Mouse (Mus musculus): ENCODE results near the gene Thbs2.

The Thbs2 gene

DNA sequence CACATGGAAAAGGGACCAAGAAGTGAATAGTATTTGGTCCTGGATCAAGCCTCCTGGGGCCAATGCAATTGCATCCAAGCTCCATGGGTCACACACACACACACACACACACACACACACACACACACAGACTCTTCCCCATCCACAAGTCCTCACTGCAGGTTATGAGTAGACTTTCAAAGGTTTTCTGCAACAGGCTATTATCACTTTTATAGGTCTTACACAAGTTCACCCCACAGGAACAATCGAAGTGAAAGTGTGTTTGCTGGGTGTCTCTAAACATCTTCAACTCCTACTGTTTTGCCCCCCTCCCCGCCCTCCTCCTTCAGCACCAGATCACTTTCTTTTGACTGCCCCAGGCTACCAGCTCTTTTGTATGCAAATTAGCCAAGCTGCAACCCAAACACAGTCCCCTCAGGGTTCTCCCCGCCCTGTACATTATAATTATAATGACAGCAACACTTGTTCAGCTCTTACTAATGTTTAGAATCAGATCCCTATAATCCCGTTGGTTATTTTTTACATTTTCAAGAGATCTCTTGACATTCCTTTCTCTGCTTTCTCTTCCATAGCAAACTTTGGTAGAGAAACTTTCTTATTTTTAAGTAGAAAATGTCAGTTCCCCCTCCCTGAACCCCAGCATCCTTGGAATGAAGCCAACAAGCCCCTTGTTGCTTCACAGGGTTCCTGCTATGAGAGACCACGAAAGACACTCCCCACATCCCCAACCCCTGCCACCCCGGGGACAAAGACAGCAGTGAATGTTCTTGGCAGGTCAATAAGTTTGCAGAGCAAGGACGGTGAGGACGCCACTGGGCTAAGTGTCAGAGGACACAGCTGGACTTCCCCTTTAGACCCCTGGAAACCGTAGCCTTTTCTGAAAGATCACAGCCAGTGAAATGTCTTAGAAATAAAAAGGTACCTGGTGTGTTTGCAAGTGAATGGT lies 714 bp downstream of the Thbs2 start:
- no peak for DNase-seq

DNA sequence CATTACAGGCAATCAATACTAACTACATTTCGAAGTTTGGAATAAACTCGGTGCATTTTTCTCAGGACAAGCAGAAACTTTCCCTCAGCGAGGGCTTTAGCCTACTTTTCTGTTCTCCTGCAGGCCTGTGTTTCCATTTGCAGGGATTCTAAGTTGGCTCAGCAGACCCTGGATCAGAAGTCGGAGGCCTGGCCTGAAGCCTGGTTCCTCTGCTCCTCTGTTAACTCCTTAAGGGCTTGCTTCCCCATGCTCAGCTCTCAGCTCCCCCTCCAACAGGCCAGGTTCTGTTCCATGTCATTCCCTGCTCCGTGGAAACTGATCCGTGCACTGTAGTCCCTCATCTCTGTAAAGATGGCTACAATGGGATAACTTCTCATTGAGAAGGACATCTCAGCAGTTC lies 2.1 kb downstream of the Thbs2 start:
- no peak for DNase-seq

DNA sequence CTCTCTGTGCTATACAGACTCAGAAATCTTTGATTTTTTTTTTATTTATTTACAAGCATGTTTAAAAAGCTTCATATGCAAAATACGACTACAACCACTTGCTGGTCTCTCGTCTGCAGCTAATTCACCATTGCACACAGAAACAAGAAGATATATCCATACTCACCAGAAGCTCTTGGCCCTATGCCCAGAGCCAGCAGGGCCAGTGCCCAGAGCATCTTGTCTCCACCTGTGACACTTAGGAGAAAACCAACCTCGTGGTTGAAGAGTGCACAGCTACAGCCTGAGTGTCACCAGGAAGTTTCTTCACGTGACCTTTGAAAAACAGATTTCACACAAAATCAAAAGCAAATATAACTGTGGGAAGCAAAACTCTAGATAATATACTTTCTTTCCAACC lies 2.8 kb downstream of the Thbs2 start:
- no peak for DNase-seq

DNA sequence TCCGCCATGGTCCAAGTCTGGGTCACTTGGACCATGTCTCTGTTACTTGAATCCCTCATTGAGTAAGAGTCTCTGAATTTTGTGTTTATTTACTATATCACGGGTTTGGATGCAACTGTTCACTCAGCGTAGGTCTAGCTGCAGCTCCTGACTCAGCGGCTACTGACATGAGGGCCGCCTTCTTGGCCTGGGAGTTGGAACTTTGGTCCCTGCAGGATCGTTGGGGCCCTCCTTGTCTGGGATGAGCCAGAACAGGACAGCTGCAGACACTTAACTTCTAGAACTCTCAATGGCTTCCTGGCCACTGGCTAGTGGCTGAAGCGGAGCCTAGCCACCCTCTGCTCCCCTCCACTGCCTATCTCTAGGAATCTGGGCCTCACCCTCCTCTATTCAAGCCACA lies 11.2 kb downstream of the Thbs2 start:
- DNase-seq = no peak

DNA sequence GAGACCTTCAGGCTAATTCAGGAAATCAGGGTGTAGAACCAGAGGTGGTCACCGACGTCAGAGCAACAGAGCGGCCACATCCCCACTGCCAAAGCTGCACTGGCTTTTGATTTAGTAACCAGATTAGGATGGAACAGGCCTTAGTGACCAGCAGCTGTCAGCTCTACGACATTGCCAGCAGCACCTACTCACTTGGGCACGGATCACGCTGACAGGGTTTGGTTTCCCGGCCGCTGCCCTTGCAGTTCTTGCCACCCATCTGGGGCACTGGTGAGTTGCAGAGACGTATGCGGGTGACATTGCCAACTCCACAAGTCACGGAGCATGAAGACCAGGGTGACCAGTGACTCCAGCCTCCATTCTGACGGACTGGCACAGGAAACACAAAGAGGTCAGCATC lies 13.0 kb downstream of the Thbs2 start:
- DNase-seq = no peak

DNA sequence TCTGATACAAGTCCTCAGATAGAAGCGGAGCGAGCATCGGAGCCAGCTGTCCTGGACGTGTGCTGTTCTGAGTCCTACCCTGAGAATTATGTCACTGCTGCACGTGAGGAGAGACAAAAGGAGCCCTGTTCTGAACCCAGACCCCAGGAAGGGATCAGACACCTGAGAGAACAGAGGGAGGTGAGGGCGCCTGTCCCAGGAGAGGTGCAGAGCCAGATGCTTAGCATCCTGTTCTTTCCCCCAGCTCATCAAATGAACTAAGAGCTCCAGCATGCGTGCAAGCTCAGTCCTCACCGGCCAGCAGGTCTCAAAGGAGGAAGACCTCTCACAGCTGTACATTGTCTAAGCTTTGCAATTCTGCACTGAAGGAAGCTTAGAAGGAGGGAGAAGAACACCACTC lies 16.8 kb downstream of the Thbs2 start:
- no peak for DNase-seq

DNA sequence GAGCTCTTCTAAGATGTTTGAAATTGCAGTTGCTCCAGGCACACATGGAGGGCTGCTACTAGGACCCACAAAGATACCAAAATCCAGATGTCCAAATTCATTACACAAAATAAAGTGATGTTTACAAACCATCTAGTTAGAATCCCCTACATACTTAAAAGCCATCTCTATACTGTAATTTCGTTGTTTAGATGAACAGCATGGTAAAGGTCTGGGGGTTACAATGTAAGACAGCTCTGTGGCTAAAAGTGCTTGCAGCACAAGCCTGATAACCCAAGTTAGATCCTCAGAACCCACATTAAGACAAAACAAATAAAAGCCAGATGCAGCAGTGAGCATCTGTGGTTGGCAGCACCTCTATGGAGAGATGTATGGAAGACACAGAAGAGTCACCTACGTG lies 18.5 kb downstream of the Thbs2 start:
- no peak for DNase-seq

DNA sequence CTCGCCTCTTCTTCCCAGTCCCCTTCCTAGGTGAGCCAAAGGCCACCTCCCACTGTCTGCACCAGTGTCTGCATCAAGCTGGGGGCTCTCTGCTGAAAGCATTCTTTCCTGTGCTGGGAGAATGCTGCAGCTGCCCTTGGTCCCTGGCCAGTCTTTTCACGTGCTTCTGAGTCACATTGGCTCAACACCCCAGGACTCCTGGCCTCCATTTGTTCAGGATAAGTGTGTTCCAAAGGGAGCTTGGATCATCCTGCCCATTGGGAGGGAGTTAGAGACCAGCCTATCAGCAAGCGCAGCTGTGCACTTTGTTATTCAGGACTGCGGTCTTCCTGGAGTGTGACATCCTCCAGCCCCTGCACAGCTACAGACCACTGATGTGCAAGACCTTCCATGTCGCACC lies 21.6 kb downstream of the Thbs2 start:
- no peak for DNase-seq

DNA sequence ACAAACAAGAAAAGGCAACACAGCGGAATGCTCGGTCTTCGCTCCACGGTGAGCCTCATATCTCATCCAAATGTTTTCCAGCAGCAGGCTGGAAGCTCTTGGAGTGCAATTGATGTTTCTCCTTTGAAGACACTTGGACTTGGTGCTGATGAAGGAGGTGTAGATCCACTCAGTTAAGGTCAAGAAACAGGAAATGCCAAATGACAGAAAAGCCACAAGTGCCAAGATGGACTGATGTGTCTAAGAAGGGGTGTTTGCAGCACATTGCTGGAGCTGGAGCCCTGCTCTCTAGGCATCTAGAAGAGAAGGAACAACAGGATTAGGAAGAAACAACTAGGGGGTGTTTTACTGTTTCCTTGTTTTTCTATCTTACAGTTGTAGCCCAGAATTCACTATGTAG lies 26.8 kb downstream of the Thbs2 start:
- DNase-seq = no peak

DNA sequence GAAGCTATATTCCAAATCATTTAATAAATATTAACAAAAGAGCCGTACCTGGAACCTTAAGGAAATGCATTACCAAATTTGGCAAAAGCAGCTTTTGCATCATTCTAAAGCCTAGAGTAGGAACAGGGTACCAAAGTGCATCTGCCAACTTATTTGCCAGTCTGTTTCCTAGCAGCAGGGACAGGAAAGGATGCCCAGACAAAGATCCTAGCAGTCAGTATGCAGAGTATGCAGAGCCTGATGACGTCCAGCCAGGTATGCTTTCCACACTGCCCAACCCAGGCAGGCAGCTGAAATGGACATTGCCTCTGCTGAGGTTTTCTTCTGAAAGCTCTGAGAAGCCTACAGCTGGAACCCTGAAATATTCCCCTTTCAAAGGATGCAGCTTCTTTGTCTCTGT lies 27.6 kb downstream of the Thbs2 start:
- DNase-seq = no peak

DNA sequence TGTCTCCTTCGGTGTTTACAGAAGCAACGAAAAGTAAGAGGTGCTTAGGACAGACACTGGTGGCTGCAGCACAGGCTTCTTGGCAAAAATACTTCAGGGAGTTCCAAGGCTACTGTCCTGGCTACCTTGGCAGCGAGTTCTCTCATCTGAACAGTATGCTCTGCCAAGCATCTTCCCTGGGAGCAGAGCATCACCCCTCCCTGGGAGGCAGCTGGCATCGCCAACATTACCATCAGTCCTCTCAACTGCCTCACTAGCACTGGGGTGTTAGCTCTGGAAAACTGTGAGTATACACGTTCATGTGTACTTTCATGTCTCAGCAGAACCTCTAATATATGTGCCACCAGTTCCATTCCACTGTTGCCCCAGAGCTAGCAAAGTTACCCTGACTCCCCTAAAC lies 30.7 kb downstream of the Thbs2 start:
- no peak for DNase-seq

DNA sequence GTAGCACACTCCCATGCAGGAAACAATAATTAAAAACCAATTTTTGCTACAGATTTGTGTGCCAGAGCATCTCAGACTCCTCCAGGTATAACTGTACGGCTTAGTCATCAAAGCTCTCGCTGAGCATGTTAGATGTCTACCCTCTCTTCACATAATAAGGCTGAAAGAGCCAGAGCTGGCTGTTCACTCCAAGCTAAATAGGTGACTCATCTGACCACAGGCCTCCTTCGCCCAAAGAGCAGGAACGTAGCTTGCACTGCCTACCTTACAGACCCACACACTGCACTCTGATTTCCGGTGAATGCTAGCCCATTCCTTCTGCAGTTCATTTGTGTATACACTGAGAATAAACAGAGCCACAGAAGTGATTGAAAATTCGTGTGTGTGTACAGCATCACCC lies 31.6 kb downstream of the Thbs2 start:
- DNase-seq = no peak

DNA sequence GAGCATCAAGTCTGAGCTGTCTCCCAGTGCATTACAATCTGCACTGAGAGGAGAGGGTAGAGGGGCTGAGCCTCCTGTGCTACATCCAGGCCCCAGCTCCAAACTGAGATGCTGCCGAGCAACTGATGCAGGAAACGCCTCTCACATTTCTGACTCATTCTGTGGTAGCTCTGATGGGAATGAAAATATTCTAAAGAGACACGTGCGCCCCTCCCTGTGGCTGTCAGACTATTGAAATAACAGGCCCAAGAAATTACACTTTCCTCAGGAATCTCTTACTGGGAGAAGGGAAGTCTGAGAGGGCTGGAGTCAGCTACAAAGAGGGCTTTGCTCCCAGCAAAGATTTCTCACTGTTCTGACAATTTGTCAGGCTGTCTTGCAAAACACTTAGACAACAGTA lies 34.3 kb downstream of the Thbs2 start:
- DNase-seq = no peak

DNA sequence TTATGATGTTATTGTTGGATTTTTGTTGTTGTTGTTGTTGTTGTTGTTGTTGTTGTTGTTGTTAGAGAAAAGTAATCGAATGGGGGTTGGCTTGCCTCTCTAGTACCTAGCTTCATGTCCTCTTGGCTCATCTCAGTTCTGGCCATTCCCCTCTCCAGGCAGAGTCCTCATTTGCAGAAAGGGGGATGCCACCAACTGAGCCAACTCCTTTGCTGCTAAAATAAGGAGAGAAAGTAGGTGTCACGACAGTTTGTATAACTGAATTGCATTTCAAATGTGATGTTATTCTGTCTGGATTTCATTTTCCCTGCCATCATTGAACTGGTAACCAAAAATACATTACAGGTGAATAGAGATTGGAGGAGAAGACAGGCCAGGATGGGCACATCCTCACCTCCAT lies 35.9 kb downstream of the Thbs2 start:
- no peak for DNase-seq

DNA sequence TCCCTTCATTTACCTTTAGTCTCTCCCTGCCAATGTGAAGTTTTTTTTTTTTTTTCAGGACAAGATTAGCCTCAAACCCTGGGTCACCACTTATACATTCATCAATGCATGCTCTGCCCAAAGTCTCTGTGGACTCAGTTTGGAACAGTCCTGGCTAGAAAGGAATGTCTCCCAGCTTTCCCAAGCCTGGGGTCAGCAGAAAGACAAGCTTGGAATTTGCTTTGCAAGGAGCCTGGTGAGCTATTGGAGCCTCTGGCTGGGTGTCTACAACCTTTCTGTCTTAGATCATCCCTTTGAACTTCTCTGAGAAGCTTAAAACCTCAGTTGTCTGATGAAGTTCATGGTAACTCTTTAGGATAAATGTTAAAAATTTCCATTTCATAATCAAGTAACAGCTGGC lies 36.9 kb downstream of the Thbs2 start:
- DNase-seq = no peak

DNA sequence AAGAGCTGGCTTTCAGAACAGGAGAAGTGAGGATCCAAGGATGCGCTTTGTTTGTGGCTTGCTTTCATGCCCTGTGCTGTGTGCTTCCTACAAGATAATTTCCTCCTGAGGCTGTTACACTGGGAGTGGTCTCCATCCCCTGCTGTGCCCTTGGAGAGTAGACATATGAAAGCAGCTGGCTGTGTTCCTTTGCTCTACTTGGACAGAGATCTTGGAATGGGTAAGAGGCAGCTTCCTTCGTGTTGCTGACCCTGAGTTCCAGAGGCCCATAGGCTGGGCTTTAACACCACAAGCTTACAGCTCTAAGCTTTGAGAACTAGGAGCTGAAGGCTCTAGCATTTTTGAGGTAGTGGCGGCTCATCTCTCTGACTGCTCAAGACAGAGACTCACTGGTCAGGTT lies 39.1 kb downstream of the Thbs2 start:
- DNase-seq = no peak

DNA sequence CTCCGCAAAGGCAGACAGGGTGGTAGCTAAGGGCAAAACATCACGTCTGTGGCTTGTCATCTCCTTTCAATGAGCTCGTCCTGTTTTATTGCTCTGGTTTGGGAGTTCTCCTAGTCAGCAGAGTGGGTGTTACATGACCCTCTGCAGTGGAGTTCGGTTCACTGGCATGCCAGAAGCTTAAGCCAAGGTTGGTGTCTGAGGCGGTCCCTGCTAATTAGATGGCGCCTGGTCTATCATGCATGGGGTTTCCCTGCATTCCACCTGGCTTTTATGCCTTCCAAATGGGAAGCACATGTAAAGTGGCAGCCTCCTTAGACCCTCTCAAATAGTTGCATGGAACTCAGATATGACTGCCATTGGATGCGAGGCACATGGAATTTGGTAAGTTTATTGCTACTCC lies 42.0 kb downstream of the Thbs2 start:
- DNase-seq = no peak

DNA sequence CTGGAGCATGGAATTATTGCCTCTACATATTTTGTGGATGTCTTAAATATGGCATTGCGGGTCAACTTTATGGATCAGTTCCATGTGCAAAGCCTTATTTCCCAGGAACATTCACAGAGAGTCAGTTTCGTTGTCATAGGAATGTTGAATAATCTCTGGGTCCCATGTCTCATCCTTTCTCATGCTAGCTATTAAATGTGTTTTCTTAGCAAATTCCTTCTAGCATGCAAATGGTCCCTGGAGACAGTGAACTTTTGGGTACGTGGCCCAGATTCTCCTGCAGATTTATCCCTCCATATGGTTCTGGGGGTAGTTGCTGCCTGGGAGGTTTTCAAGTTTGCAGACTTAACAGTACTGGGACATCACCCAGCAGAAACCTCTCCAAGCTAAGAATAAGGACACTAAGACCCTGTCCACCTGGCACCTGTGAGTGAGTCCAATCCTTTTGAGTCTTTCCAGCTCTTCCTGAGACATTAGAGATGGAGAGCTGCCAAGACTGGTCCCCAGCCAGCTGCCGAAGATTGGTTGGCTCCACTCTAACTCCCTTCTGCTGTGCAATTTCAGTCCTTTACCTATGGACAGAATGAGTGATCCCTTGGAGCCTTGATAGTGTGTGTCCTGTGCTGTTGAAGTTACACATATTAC lies 45.9 kb downstream of the Thbs2 start:
- DNase-seq = no peak

DNA sequence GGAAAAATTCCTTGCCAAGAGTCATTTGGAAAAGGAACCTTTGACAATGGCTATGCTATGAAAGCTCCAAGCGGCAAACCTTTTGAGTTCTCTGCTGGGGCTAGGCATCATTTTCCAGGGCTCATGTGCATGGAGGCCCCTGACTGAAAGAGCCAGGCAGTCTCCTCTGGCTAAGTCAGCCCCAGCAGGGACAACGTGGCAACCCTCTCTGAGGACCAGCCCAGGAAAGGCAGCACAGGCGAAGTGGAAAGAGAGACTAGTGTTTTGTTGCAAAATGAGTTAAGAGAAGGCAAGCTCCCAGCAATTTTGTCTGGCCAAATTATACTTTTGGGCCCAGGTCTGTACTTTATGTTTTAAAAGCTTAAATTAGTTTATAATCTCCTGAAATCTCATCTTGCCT lies 50.0 kb downstream of the Thbs2 start:
- no peak for DNase-seq

DNA sequence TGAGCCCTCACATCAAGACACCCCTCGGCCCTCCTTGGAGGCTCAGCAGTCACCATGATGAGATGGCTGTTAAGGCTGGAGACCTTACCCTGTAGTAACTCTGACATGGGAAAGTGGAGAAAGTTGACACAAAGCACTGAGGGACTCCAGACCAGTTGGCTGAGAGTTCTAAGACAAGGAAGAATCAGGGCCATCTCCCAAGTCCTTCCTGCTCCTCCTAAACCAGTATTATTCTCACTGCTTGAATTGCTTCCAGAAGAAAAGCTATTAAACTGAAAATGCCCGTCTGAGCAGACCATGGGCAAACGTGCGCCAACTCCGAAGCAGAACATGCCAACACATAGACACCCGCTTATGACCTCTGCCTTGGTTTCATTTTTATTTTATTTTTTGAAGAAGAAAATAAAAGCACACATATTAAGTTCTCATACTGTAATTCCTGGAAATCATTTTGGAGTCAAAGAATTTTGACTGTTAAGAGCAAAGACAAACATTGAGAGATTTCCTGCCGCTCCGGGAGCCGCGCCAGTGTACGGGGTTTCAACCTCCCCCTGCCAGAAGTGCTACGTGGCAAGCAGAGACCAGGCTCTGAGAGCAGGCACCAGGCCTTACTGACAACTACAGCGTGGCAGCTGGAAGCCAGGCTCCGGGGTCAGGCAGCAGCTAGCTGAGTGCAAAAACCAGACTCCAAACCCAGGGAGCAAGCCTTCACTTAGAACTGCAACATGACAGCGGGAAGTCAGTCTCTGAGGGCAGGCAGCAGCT lies 53.5 kb downstream of the Thbs2 start:
- DNase-seq = peak; percentile 13 to 25

DNA sequence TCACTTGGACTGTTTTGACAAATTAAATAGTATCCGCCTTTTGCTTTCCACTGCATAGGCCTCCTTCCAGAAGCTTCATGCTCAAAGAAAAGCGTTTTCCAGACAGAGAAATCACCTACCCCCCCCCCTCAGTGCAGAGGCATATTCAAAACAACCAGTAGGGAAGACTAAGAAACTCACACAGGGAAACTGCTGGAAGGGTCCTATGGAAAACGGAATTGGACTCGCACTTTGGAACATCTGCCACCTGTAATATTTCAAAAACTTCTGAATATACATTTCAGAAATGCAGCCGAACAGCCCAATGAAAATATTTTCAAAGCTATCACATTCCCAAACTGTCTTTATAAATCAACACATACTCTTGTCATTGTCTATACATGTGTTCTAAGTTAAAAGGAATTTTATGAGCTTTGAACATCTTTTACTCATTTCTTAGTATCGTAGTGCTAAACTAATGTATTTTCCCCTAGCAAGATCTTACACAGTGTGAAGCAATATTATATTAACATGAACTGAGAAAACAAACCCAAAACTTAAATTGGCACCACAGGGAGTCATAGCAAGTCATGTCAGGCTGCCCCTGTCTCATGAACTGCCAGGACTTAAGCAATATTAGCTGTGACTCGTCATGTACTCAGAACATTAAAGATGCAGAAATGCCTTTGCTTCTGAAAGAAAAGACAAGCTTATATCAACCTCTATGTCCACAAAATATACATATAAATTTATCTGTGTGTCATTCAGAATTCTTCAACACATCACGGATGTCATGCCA lies 58.3 kb downstream of the Thbs2 start:
- no peak for DNase-seq

DNA sequence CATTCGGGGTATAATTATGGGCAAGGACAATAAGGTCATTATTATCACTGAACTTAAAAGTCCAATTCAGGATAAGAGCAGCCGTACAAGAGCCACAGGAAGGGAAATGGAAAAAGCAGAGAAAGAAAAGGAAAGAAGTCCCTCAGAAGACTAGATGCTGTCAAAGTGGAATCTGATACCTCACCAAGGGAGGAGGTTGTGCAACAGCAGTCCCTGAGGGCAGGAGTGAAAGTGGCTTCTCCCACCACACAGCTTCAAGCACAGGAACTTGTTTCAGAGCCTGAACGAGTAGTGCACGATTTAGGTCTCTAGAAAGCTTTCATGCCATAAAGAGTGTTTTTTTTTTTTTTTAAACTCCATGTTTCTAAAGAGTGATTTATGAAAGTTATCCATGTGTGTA lies 65.1 kb downstream of the Thbs2 start:
- no peak for DNase-seq

DNA sequence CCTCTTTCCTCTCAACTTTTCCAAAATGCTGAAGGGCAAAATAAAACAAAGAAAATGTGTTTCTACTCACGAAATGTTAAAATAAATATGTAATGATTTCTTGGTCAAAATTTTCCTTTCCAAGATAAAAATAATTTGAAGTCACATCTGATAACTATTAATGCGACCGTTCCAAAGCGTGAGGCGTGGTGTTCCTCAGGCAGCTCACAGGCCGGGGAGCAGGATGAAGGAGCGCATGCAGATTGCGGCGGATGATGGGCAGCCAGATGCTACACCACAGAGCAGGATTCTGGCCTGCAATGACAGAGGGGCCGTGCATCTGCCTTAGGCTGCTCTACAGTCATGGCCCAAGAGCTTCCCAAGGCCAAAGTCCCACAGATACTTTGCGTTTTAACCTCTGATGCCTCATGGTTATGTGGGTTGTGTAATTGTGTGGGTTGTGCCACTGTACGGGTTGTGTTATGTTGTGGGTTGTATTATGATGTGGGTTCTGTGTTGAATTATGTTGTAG lies 66.2 kb downstream of the Thbs2 start:
- no peak for DNase-seq

All from kidney, adult 8-10 months (tissue).